Mouse (Mus musculus) frontal cortex, adult 2 months (tissue): Measurements from ENCODE around the gene Gtf2ird1. TPM values are rescaled to one million over a fixed set of nuclear protein-coding genes. Genes with fewer than 3 reads are reported as not detected.
"Not testable (repeated sequence)": the region's sequence is repeated elsewhere in the genome, so short reads cannot be mapped to it uniquely, and the experiment has no call there.

ENCODE experiments used
- DNase-seq, 2 experiments: peaks; one replicate each; pipeline ENCODE4 v3.0.0; 2022; ENCODE audit warnings: low spot score in 1 of 2; ENCODE audit errors: extremely low spot score in 1 of 2
- polyA plus RNA-seq: library from polyadenylated mRNA; depleted of rRNA; stranded (reverse); fragments of >200 nt; gene quantifications from 2 replicates; pipeline ENCODE4 v1.2.3, GENCODE M21; 2012

The Gtf2ird1 gene
- polyA plus RNA-seq, 1 experiment: 44.4 TPM

GRCm38 (mm10) chr5:134352527-134353001, 104.0 kb downstream of the Gtf2ird1 start:
- DNase-seq: no peak

DNA sequence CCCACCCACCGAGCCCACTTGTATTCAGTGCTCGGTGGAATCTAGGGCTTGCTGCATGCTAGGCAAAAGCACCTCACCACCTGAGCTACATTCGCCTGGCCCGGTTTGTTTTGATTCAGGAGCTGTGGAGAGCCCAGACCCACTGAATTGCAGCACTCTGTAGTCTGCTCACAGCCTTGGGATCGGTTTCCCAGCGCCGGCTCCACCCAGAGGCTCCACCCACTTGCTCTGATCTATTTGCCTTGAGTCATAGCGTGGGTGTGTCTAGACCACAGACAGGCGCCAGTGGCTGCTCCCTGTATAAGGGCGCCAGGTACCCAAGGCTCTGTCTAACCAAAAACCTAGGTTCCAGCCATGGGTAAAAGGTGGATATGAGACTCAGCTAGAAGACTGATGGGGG, 105.9 kb downstream of the Gtf2ird1 start:
- DNase-seq: peak; percentile 57 to 60

DNA sequence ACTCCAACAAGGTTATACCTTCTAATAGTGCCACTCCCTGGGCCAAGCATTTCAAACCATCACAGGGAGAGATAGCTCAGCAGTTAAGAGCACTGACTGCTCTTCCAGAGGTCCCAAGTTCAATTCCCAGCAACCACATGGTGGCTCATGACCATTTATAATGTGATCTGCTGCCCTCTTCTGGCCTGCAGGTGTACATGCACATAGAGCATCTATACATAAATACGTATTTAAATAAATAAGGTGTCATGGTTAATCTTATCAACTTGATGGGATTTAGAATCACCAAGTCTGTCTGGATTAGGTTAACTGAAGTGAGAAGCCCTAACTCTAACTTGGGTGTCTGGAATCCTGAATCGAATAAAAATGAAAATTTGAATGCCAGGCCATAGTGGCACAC, 109.5 kb downstream of the Gtf2ird1 start:
- no peak for DNase-seq

- no peak for DNase-seq
These were observed 111.1 kb downstream of the Gtf2ird1 start for GRCm38 (mm10) chr5:134345449-134345848.

DNA sequence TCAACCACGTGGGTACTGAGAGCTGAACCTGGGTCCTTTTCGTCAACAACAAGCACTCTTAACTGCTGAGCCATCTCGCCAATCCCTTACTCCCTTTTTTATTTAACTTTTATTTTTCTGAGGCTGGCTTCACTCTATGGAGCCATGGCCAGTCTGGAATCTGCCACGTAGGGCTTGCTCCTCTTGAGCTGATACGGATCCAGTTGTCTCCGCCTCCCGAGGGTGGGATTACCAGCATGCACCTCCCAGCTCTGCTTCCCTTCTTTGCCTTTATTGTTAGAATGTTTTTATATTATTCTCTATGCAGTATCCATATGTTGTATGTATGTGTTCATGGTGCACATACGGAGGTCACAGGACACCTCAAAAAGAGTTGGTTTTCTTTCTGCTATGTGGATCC, 112.4 kb downstream of the Gtf2ird1 start:
- DNase-seq: no peak

- not testable (repeated sequence) for DNase-seq
These were observed 113.0 kb downstream of the Gtf2ird1 start for GRCm38 (mm10) chr5:134343530-134343929.

GRCm38 (mm10) chr5:134342503-134343205, 113.9 kb downstream of the Gtf2ird1 start:
- DNase-seq: no peak

DNA sequence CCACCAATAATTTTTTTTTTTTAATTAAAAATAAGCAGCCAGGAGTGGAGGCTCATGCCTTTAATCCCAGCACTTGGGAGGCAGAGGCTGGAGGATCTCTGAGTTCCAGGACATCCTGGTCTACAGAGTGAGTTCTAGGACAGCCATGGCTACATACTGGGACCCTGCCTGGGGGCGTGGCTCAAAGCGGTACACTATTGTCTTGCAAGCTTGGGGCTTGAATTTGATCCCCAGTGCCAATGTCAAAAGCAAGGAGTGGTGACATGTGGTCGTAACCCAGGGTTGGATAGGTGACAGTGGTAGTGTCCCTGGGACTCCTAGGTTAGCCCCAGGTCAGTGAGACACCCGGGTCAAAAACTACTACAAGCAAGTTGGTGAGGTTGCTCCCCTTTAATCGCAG, 114.8 kb downstream of the Gtf2ird1 start:
- DNase-seq: no peak

GRCm38 (mm10) chr5:134341321-134341720, 115.2 kb downstream of the Gtf2ird1 start:
- DNase-seq: no peak

GRCm38 (mm10) chr5:134340101-134340522, 116.4 kb downstream of the Gtf2ird1 start:
- DNase-seq: no peak

- not testable (repeated sequence) for DNase-seq
These were observed 119.5 kb downstream of the Gtf2ird1 start for GRCm38 (mm10) chr5:134337012-134337411.

GRCm38 (mm10) chr5:134332743-134333142, 123.8 kb downstream of the Gtf2ird1 start:
- DNase-seq: no peak

- DNase-seq: no peak
These were observed 126.4 kb downstream of the Gtf2ird1 start for GRCm38 (mm10) chr5:134330082-134330481.

GRCm38 (mm10) chr5:134329311-134329710, 127.2 kb downstream of the Gtf2ird1 start:
- no peak for DNase-seq

- no peak for DNase-seq
These were observed 128.0 kb downstream of the Gtf2ird1 start for GRCm38 (mm10) chr5:134328482-134329001.

- no peak for DNase-seq
These were observed 130.5 kb downstream of the Gtf2ird1 start for GRCm38 (mm10) chr5:134325856-134326566.

GRCm38 (mm10) chr5:134323869-134324268, 132.6 kb downstream of the Gtf2ird1 start:
- no peak for DNase-seq

DNA sequence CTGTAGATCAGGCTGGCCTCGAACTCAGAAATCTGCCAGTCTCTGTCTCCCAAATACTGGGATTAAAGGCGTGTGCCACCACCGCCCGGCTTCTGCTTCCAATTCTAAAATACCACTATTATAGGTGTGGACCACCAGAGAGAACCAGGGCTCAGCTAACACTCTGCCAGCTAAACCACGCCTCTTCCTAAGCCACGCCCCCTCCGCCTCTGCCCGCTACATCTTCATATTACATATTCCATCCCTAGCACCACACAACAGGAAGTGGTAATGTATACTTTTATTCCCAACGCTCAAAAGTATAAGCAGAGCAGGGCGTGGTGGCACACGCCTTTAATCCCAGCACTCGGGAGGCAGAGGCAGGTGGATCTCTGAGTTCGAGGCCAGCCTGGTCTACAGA, 133.2 kb downstream of the Gtf2ird1 start:
- DNase-seq: no peak

- DNase-seq: no peak
These were observed 134.2 kb downstream of the Gtf2ird1 start for GRCm38 (mm10) chr5:134322355-134322754.

GRCm38 (mm10) chr5:134321699-134322098, 134.8 kb downstream of the Gtf2ird1 start:
- no peak for DNase-seq

GRCm38 (mm10) chr5:134318903-134319302, 137.6 kb downstream of the Gtf2ird1 start:
- no peak for DNase-seq

- DNase-seq: no peak
These were observed 139.8 kb downstream of the Gtf2ird1 start for GRCm38 (mm10) chr5:134316721-134317120.
